Mouse (Mus musculus) kidney, adult 18-20 months (tissue): ENCODE measurements around the gene Map3k5.
A peak's percentile ranks its signal among the peaks of the same experiment; 100 is the strongest.
"Not testable (repeated sequence)": the region's sequence is repeated elsewhere in the genome, so short reads cannot be mapped to it uniquely, and the experiment has no call there.

Experiments used
- DNase-seq: peaks from one replicate; pipeline ENCODE4 v3.0.0; 2021

Map3k5 gene

GRCm38 (mm10) chr10:19934384-19935294 lies at the start of gene Map3k5:
Gene Map3k5 (plus strand): TSS chr10:19934472.
- DNase-seq, result peak; percentile 73

- DNase-seq, result no peak
Measured at GRCm38 (mm10) chr10:19886249-19886648, 48.0 kb upstream of the Map3k5 start.

GRCm38 (mm10) chr10:19889908-19890307 lies 44.4 kb upstream of the Map3k5 start:
- DNase-seq, result no peak

GRCm38 (mm10) chr10:19891686-19892085 lies 42.6 kb upstream of the Map3k5 start:
- DNase-seq, result no peak

- DNase-seq, result no peak
Measured at GRCm38 (mm10) chr10:19893146-19893545, 41.1 kb upstream of the Map3k5 start.

- DNase-seq, result peak; percentile 35
Measured at GRCm38 (mm10) chr10:19893976-19894375, 40.3 kb upstream of the Map3k5 start.

- DNase-seq, result no peak
Measured at GRCm38 (mm10) chr10:19900191-19900590, 34.1 kb upstream of the Map3k5 start.

GRCm38 (mm10) chr10:19901992-19902391 lies 32.3 kb upstream of the Map3k5 start:
- DNase-seq, result no peak

- DNase-seq, result no peak
Measured at GRCm38 (mm10) chr10:19904077-19904820, 30.0 kb upstream of the Map3k5 start.

- DNase-seq, result peak; percentile 97
Measured at GRCm38 (mm10) chr10:19907246-19907804, 26.9 kb upstream of the Map3k5 start, which contains the start of gene Pex7. Gene Pex7 (minus strand): TSS chr10:19907689.

GRCm38 (mm10) chr10:19908076-19908475 lies 26.2 kb upstream of the Map3k5 start:
- no peak for DNase-seq

- DNase-seq, result no peak
Measured at GRCm38 (mm10) chr10:19910516-19910915, 23.8 kb upstream of the Map3k5 start.

GRCm38 (mm10) chr10:19911583-19911982 lies 22.7 kb upstream of the Map3k5 start:
- DNase-seq, result no peak

GRCm38 (mm10) chr10:19913806-19914205 lies 20.5 kb upstream of the Map3k5 start:
- no peak for DNase-seq

GRCm38 (mm10) chr10:19915301-19915700 lies 19.0 kb upstream of the Map3k5 start:
- DNase-seq, result peak; percentile 74

- DNase-seq, result no peak
Measured at GRCm38 (mm10) chr10:19922410-19922809, 11.9 kb upstream of the Map3k5 start.

- no peak for DNase-seq
Measured at GRCm38 (mm10) chr10:19924256-19924655, 10.0 kb upstream of the Map3k5 start.

GRCm38 (mm10) chr10:19926391-19926897 lies 7.8 kb upstream of the Map3k5 start:
- not testable (repeated sequence) for DNase-seq

- no peak for DNase-seq
Measured at GRCm38 (mm10) chr10:19928205-19928604, 6.1 kb upstream of the Map3k5 start.

- DNase-seq, result no peak
Measured at GRCm38 (mm10) chr10:19932986-19933385, 1.3 kb upstream of the Map3k5 start.

- peak; percentile 92 for DNase-seq
Measured at GRCm38 (mm10) chr10:19933511-19934383, 525 bp upstream of the Map3k5 start.

- peak; percentile 58 for DNase-seq
Measured at GRCm38 (mm10) chr10:19935295-19935623, 987 bp downstream of the Map3k5 start.
